Mouse (Mus musculus) liver, embryonic 14.5 days (tissue): ENCODE measurements around the gene 4930568D16Rik.
A peak's percentile ranks its signal among the peaks of the same experiment; 100 is the strongest.

Experiments used
- CTCF ChIP-seq: IDR thresholded peaks from 2 replicates; pipeline ENCODE4 v1.5.1; 2016; ENCODE audit warnings: antibody characterized with exemption, low read depth, control low read depth
- EP300 ChIP-seq: IDR thresholded peaks from 2 replicates; pipeline ENCODE4 v1.6.1; 2016; ENCODE audit warnings: antibody characterized with exemption, low read depth

- TF ChIP-seq CTCF: no peak
- peak; percentile 38 for TF ChIP-seq EP300
These were observed 33.9 kb downstream of the 4930568D16Rik start for GRCm38 (mm10) chr2:35333670-35334069.
